Mouse (Mus musculus) hematopoietic stem cell, adult 5-6 weeks (primary cell): Measurements from ENCODE around the gene Tmem267. TPM values are rescaled to one million over a fixed set of nuclear protein-coding genes. Genes with fewer than 3 reads are reported as not detected.
"Not testable (repeated sequence)": the region's sequence is repeated elsewhere in the genome, so short reads cannot be mapped to it uniquely, and the experiment has no call there.

Experiments used
- ATAC-seq, 2 experiments: fragments of 125-278 bp in 1 of 2; replicated peaks in 1 of 2; 2 replicates each; pipeline ENCODE4 v1.8.0; 2016 to 2017; ENCODE audit warnings: inconsistent platforms in 2 of 2, mild to moderate bottlenecking in 2 of 2, moderate number of reproducible peaks in 2 of 2, low read depth in 1 of 2, moderate TSS enrichment in 1 of 2; ENCODE audit not compliant: low FRiP score in 2 of 2, poor library complexity in 2 of 2, severe bottlenecking in 2 of 2, insufficient read depth in 1 of 2, low TSS enrichment in 1 of 2
- total RNA-seq: library from RNA; stranded (forward); fragments of 172-1452, 232-1000 nt; gene quantifications from 2 replicates; pipeline ENCODE4 v1.2.3, GENCODE M21; 2017

The Tmem267 gene
- total RNA-seq, 1 experiment from 2014 or later = 7.1 TPM

DNA sequence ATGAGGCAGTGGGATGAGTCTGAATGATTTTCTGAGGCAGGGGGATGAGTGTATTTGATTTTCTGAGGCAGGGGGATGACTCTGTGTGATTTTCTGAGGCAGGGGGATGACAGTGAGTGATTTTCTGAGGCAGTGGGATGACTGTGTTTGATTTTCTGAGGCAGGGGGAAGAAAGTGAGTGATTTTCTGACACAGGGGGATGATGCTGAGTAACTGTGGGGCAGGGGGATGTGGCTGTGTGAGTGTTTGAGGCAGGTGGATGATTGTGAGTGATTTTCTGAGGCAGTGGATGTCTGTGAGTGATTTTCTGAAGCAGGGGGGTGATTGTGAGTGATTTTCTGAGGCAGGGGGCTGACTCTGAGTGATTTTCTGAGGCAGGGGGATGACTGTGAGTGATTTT, 112.3 kb downstream of the Tmem267 start:
- ATAC-seq = peak in 1 of 2 experiments; percentile 13; a peak in 1 of 4 replicates

GRCm38 (mm10) chr13:119602688-119603331, 115.0 kb downstream of the Tmem267 start:
- ATAC-seq = not testable (repeated sequence)

DNA sequence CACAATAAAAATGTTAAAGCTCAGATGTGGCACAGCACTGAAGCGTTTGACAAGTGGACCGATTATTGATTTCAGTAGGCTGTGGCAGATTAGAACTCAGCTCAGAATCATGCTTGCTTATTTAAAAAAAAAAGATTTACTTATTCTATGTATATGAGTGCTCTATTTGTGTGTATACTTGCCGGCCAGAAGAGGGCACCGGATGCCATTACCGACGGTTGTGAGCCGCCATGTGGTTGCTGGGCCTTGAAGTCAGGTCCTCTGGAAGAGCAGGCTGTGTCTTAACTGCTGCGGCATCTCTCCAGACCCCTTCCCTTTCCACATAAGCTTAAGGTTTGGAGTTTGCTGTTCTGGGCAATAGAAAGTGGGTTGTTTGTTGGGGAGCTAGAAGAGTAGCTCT, 116.1 kb downstream of the Tmem267 start:
- not testable (repeated sequence) for ATAC-seq

GRCm38 (mm10) chr13:119604322-119604721, 116.5 kb downstream of the Tmem267 start:
- not testable (repeated sequence) for ATAC-seq

DNA sequence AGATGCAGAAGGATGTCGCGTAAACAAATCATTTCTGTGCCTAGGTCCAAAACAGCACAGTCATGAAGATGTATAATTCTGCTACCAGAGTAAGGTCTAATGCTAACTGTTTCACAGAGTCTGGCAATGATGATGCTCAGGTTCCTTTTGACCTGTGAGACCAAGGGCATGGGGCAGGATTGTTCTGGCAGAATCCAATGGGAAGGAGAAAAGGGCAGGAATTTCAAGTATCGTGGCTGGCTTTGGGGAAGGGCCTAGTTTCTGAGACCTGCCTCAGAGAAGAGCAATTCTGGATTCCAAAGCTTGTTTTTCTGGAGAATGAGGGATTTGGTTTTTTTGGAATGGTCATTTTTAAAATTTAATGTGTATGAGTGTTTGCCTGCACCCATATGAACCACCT, 131.0 kb downstream of the Tmem267 start:
- ATAC-seq = no peak

DNA sequence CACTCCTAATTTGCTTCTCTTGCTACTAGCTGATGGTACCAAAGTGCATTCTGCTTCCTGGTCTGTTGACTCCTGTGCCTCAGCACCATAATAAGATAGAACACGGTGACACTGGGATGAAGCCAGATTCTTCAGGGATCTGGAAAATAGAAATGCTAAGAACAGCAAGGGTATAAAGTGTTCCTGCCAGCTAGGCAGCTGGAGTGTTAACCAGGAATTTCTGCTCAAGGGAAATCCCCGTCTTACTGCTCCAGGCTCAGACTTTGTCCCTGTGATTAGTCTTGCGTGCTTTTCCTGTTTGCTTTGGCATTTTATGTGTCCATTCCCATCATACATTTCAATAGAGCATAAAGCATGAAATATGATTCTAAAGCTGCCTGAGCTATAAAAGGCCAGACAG, 131.9 kb downstream of the Tmem267 start:
- ATAC-seq = no peak

- no peak for ATAC-seq
Observed at GRCm38 (mm10) chr13:119623634-119624033, 135.8 kb downstream of the Tmem267 start, which contains the start of gene Ccl28. TSS of gene Ccl28 (plus strand) at chr13:119623819.

- peak in 1 of 2 experiments; percentile 51; a peak in 1 of 4 replicates for ATAC-seq
Observed at GRCm38 (mm10) chr13:119625952-119626351, 138.1 kb downstream of the Tmem267 start.

DNA sequence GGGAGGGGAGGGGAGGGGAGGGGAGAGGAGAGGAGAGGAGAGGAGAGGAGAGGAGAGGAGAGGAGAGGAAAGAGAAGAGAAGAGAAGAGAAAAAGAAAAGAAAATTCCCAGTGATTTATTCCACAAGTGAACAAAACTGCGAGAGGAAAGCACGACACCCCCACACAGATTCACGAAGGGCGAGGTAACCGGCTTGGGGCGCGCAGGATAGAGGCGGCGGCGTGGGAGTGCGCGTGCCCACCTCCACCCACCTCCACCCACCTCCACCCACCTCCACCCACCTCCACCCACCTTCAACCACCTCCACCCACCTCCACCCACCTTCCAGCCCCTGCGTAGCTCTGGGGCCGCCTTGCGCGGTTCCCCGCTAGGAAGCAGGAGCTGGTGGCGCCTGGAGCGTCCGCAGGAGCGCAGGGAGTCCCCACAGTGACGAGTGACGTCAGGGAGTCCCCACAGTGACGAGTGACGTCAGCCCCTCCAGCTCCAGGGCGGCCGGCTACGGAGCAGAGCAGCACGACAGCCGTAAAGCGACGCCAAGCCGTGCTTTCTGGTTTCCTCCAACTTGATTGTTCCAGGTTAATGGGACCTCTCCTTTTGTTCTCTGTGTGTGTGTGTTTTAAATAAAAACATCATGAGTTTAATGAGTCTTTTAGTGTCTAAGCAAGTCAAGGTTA, 143.8 kb downstream of the Tmem267 start:
- ATAC-seq = peak; percentile 100

- ATAC-seq = no peak
Observed at GRCm38 (mm10) chr13:119632156-119632548, 144.3 kb downstream of the Tmem267 start.

GRCm38 (mm10) chr13:119635496-119635895, 147.7 kb downstream of the Tmem267 start:
- no peak for ATAC-seq

GRCm38 (mm10) chr13:119637837-119638236, 150.0 kb downstream of the Tmem267 start:
- ATAC-seq = no peak

- ATAC-seq = no peak
Observed at GRCm38 (mm10) chr13:119638449-119638848, 150.6 kb downstream of the Tmem267 start.

- peak; percentile 44 to 59 for ATAC-seq
Observed at GRCm38 (mm10) chr13:119639302-119639701, 151.5 kb downstream of the Tmem267 start.

GRCm38 (mm10) chr13:119640504-119640903, 152.7 kb downstream of the Tmem267 start:
- peak; percentile 62 to 75; a peak in 2 of 4 replicates for ATAC-seq

GRCm38 (mm10) chr13:119641145-119641544, 153.3 kb downstream of the Tmem267 start:
- ATAC-seq = no peak

- ATAC-seq = no peak
Observed at GRCm38 (mm10) chr13:119644769-119645168, 156.9 kb downstream of the Tmem267 start.

- no peak for ATAC-seq
Observed at GRCm38 (mm10) chr13:119646511-119646910, 158.7 kb downstream of the Tmem267 start.
